Mouse (Mus musculus) heart, adult 2 months (tissue): ENCODE measurements at regions not wholly inside any gene's neighbourhood (a gene's known extent, or its start where the extent isn't known, plus 50 kb on each side); places are given as distances from the start of the nearest gene placed in this dataset.

ENCODE experiments used
- CTCF ChIP-seq: fragments of 200-600 bp; IDR thresholded peaks from 2 replicates; pipeline ENCODE4 v1.8.1; 2022; ENCODE audit warnings: antibody characterized with exemption, mild to moderate bottlenecking, moderate library complexity
- EP300 ChIP-seq: fragments of 200-500 bp; IDR thresholded peaks from 2 replicates; pipeline ENCODE4 v1.6.1; 2011; ENCODE audit warnings: low read depth, low read length, control low read depth; ENCODE audit not compliant: insufficient read depth
- POLR2A ChIP-seq: fragments of 200-500 bp; IDR thresholded peaks from 2 replicates; pipeline ENCODE4 v1.6.1; 2011; ENCODE audit warnings: mild to moderate bottlenecking, low read depth, low read length, control low read depth; ENCODE audit not compliant: insufficient read depth

DNA sequence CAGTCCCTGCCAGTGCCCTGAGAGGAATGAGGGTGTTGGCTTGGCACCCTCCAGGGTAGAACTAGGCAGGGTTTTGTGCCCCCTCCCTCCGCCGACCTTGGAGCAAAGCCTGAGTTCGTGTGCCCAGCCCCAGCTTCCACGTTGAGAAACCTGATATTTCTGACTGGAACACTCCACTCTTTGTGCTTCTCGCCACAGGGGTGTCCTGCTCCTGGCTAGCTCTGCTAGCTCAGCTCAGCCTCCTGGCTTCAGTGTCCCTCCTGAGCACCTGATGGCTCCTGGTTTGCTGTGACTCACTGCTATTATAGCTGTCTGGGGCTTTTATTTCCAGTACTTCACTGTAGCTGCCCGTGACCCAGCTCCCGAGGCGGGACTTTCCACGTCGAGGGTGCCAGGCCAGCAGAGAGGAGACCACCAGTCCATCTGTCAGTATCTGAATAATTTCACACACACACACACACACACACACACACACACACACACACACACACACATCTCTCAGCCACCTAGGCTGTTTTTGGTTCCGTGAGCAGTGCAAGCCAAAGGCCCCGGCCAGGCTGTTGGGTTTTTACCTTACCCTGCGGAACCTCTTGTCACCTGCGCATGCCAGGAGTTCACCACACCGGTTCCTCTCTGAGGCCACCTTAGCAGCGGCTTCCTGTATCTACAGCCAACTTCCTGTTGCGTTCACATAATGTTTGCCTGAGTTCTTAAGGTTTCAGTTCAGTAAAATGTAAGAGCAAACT, 102.8 kb upstream of the Gm9887 start:
- no peak for TF ChIP-seq POLR2A
- TF ChIP-seq CTCF, result no peak
- TF ChIP-seq EP300, result no peak
